Mouse (Mus musculus) CH12.LX (cell line): Measurements from ENCODE around the gene Ctnna2. TPM values are rescaled to one million over a fixed set of nuclear protein-coding genes. Genes with fewer than 3 reads are reported as not detected.

Experiments used
- DNase-seq: peaks from one replicate; pipeline ENCODE4 v3.0.0-alpha.2; 2013; ENCODE audit errors: extremely low read depth
- H3K27ac ChIP-seq: 2 replicates; pipeline ENCODE4 v1.5.1; 2012; ENCODE audit warnings: low read depth, mild to moderate bottlenecking, control low read depth, moderate library complexity; ENCODE audit not compliant: insufficient read depth
- H3K27me3 ChIP-seq: replicated peaks from 2 replicates; pipeline ENCODE3; 2012; ENCODE audit warnings: inconsistent platforms
- H3K36me3 ChIP-seq, 2 experiments: replicated peaks in 1 of 2; 2 replicates each; pipeline versions ENCODE3 to v1.6.1; 2012; ENCODE audit warnings: inconsistent platforms in 1 of 2, low read length in 1 of 2, mild to moderate bottlenecking in 1 of 2, mixed read lengths in 1 of 2, moderate library complexity in 1 of 2; ENCODE audit not compliant: control insufficient read depth in 1 of 2, insufficient read depth in 1 of 2
- H3K4me1 ChIP-seq, 2 experiments: 2 replicates each; pipeline ENCODE4 v1.6.1; 2012; ENCODE audit warnings: inconsistent platforms in 1 of 2, moderate library complexity in 1 of 2; ENCODE audit not compliant: insufficient read depth in 2 of 2, control insufficient read depth in 1 of 2
- H3K4me2 ChIP-seq: 2 replicates; pipeline ENCODE4 v1.6.1; 2012; ENCODE audit warnings: low read depth, mild to moderate bottlenecking, control low read depth; ENCODE audit not compliant: poor library complexity, insufficient read depth, severe bottlenecking
- H3K4me3 ChIP-seq, 3 experiments: fragments of 150-350 bp in 1 of 3; sonication (generic) in 1 of 3; replicated peaks in 1 of 3; 2 replicates each; pipeline versions ENCODE3 to v1.5.1; 2011 to 2012; ENCODE audit warnings: low read depth in 2 of 3, low read length in 2 of 3, mild to moderate bottlenecking in 2 of 3, moderate library complexity in 2 of 3, control low read depth in 1 of 3, improper control_type of control experiment in 1 of 3, inconsistent platforms in 1 of 3, mixed read lengths in 1 of 3; ENCODE audit not compliant: poor library complexity in 1 of 3
- H3K79me2 ChIP-seq: replicated peaks from 2 replicates; pipeline ENCODE4 v1.6.1; 2012; ENCODE audit warnings: mild to moderate bottlenecking, moderate library complexity; ENCODE audit not compliant: control insufficient read depth, poor library complexity, insufficient read depth, severe bottlenecking; ENCODE audit errors: extremely low read depth
- H3K9ac ChIP-seq: 2 replicates; pipeline ENCODE4 v1.6.1; 2012; ENCODE audit warnings: low read depth, mild to moderate bottlenecking, control low read depth, moderate library complexity; ENCODE audit not compliant: insufficient read depth
- H3K9me3 ChIP-seq: replicated peaks from 2 replicates; pipeline ENCODE3; 2012; ENCODE audit warnings: low read length, inconsistent platforms, mixed read lengths
- CHD1 ChIP-seq: IDR thresholded peaks from 2 replicates; pipeline ENCODE4 v1.6.1; 2012; ENCODE audit warnings: low read depth, low read length, improper control_type of control experiment, inconsistent platforms
- CHD2 ChIP-seq: IDR thresholded peaks from 2 replicates; pipeline ENCODE4 v1.6.1; 2011; ENCODE audit warnings: low read length, improper control_type of control experiment
- CTCF ChIP-seq, 2 experiments: IDR thresholded peaks in 1 of 2; conservative IDR thresholded peaks in 1 of 2; 2 replicates each; pipeline ENCODE4 v1.5.1; 2011 to 2012; ENCODE audit warnings: low read depth in 2 of 2, low read length in 2 of 2, improper control_type of control experiment in 1 of 2, inconsistent platforms in 1 of 2, mild to moderate bottlenecking in 1 of 2, moderate library complexity in 1 of 2
- E2F4 ChIP-seq: IDR thresholded peaks from 2 replicates; pipeline ENCODE4 v1.6.1; 2011; ENCODE audit warnings: low read depth, low read length, improper control_type of control experiment; ENCODE audit not compliant: insufficient replicate concordance
- ELF1 ChIP-seq: IDR thresholded peaks from 2 replicates; pipeline ENCODE4 v1.6.1; 2014; ENCODE audit warnings: low read depth, mild to moderate bottlenecking, inconsistent platforms, low read length, improper control_type of control experiment
- EP300 ChIP-seq: IDR thresholded peaks from 2 replicates; pipeline ENCODE4 v1.6.1; 2011; ENCODE audit warnings: low read length, improper control_type of control experiment
- ETS1 ChIP-seq: conservative IDR thresholded peaks from 2 replicates; pipeline ENCODE4 v1.6.1; 2012; ENCODE audit warnings: low read depth, mild to moderate bottlenecking, inconsistent platforms, low read length, improper control_type of control experiment, moderate library complexity
- GABPA ChIP-seq: IDR thresholded peaks from 2 replicates; pipeline ENCODE4 v1.6.1; 2012; ENCODE audit warnings: low read depth, low read length, improper control_type of control experiment, inconsistent platforms; ENCODE audit not compliant: insufficient replicate concordance
- JUN ChIP-seq: IDR thresholded peaks from 2 replicates; pipeline ENCODE4 v1.6.1; 2011; ENCODE audit warnings: low read depth, mild to moderate bottlenecking, low read length, improper control_type of control experiment, moderate library complexity; ENCODE audit not compliant: insufficient read depth
- KAT2A ChIP-seq: IDR thresholded peaks from 2 replicates; pipeline ENCODE4 v1.6.1; 2012; ENCODE audit warnings: low read length, improper control_type of control experiment, inconsistent platforms; ENCODE audit not compliant: insufficient replicate concordance
- MAFK ChIP-seq: IDR thresholded peaks from 2 replicates; pipeline ENCODE4 v1.6.1; 2011; ENCODE audit warnings: low read length, improper control_type of control experiment; ENCODE audit not compliant: insufficient replicate concordance
- MAX ChIP-seq: IDR thresholded peaks from 2 replicates; pipeline ENCODE4 v1.6.1; 2011; ENCODE audit warnings: low read length, improper control_type of control experiment
- MAZ ChIP-seq: IDR thresholded peaks from 2 replicates; pipeline ENCODE4 v1.6.1; 2012; ENCODE audit warnings: low read depth, mild to moderate bottlenecking, inconsistent platforms, low read length, improper control_type of control experiment, moderate library complexity
- MEF2A ChIP-seq: IDR thresholded peaks from 2 replicates; pipeline ENCODE4 v1.6.1; 2014; ENCODE audit warnings: low read depth, mild to moderate bottlenecking, inconsistent platforms, low read length, improper control_type of control experiment, borderline replicate concordance
- MXI1 ChIP-seq: IDR thresholded peaks from 2 replicates; pipeline ENCODE4 v1.6.1; 2011; ENCODE audit warnings: mild to moderate bottlenecking, low read depth, low read length, improper control_type of control experiment
- MYC ChIP-seq: IDR thresholded peaks from 2 replicates; pipeline ENCODE4 v1.6.1; 2011; ENCODE audit warnings: low read depth, mild to moderate bottlenecking, improper control_type of control experiment, low read length
- NELFE ChIP-seq: IDR thresholded peaks from 2 replicates; pipeline ENCODE4 v1.6.1; 2011; ENCODE audit warnings: low read depth, low read length, improper control_type of control experiment
- POLR2A ChIP-seq: IDR thresholded peaks from 2 replicates; pipeline ENCODE4 v1.6.1; 2011; ENCODE audit warnings: low read depth, mild to moderate bottlenecking, improper control_type of control experiment, low read length
- POLR2AphosphoS2 ChIP-seq: IDR thresholded peaks from 2 replicates; pipeline ENCODE4 v1.6.1; 2011; ENCODE audit warnings: low read depth, low read length, improper control_type of control experiment
- RAD21 ChIP-seq: IDR thresholded peaks from 2 replicates; pipeline ENCODE4 v1.6.1; 2011; ENCODE audit warnings: low read depth, mild to moderate bottlenecking, low read length, improper control_type of control experiment, moderate library complexity
- RCOR1 ChIP-seq: conservative IDR thresholded peaks from 2 replicates; pipeline ENCODE4 v1.6.1; 2012; ENCODE audit warnings: low read depth, mild to moderate bottlenecking, inconsistent platforms, low read length, improper control_type of control experiment
- SIN3A ChIP-seq: IDR thresholded peaks from 2 replicates; pipeline ENCODE4 v1.6.1; 2012; ENCODE audit warnings: low read length, improper control_type of control experiment, inconsistent platforms
- TBP ChIP-seq: conservative IDR thresholded peaks from 2 replicates; pipeline ENCODE4 v1.6.1; 2011; ENCODE audit warnings: low read depth, low read length, improper control_type of control experiment
- UBTF ChIP-seq: IDR thresholded peaks from 2 replicates; pipeline ENCODE4 v1.6.1; 2012; ENCODE audit warnings: low read depth, mild to moderate bottlenecking, inconsistent platforms, low read length, improper control_type of control experiment, moderate library complexity
- USF2 ChIP-seq: conservative IDR thresholded peaks from 2 replicates; pipeline ENCODE4 v1.6.1; 2011; ENCODE audit warnings: low read depth, low read length, improper control_type of control experiment
- ZKSCAN1 ChIP-seq: IDR thresholded peaks from 2 replicates; pipeline ENCODE4 v1.6.1; 2012; ENCODE audit warnings: low read depth, inconsistent platforms, low read length, improper control_type of control experiment, borderline replicate concordance
- ZNF384 ChIP-seq: IDR thresholded peaks from 2 replicates; pipeline ENCODE4 v1.6.1; 2012; ENCODE audit warnings: low read depth, low read length, improper control_type of control experiment, inconsistent platforms
- dilution Hi-C: fragments of 300-500 bp; cut with MboI; formaldehyde crosslinking; loops from 2 replicates; pipeline ENCODE4 v1.14.3; 2020; ENCODE audit warnings: low sequenced_read_pairs; ENCODE audit not compliant: extremely low pct_unique_long_range_greater_than_20kb, extremely low pct_ligation_motif_present
- in situ Hi-C: fragments of 300-500 bp; cut with MboI; formaldehyde crosslinking; loops from 3 replicates; pipeline ENCODE4 v1.14.3; 2019; ENCODE audit warnings: low sequenced_read_pairs, low pct_ligation_motif_present, low pct_unique_long_range_greater_than_20kb, mixed read lengths
- polyA plus RNA-seq: library from polyadenylated mRNA; unstranded; fragments of >175 nt; gene quantifications from 2 replicates; pipeline ENCODE4 v1.2.1, GENCODE M21; 2012; ENCODE audit warnings: low read depth; ENCODE audit not compliant: insufficient read length
- total RNA-seq, 2 experiments: library from RNA; depleted of rRNA; stranded (reverse); fragments of 300-350 nt in 1 of 2; fragments of >200 nt in 1 of 2; gene quantifications; 2 replicates each; pipeline ENCODE4 v1.2.3; 2012 to 2014

Gene Ctnna2
- total and polyA plus RNA-seq, 3 experiments = not detected

- H3K27me3 ChIP-seq = no peaks in the 10 kb centered on the region
- no peak overlapping the region for H3K4me3 ChIP-seq
- dilution Hi-C loops (no loop called here), in situ Hi-C loops (no loop called here)
- peaks cover 41% of the 10 kb centered on the region for H3K9me3 ChIP-seq
- no peak for DNase-seq
- no peak overlapping the region for H3K27ac ChIP-seq
- H3K4me1 ChIP-seq = no peaks in the 10 kb centered on the region
- no peaks in the 10 kb centered on the region for H3K36me3 ChIP-seq
- TF ChIP-seq MAFK = no peak
- no peak for TF ChIP-seq RAD21
- TF ChIP-seq POLR2AphosphoS2 = no peak
- TF ChIP-seq TBP = no peak
- TF ChIP-seq JUN = no peak
- no peak for TF ChIP-seq GABPA
- TF ChIP-seq RCOR1 = no peak
- TF ChIP-seq USF2 = no peak
- TF ChIP-seq MXI1 = no peak
- no peak for TF ChIP-seq EP300
- no peak for TF ChIP-seq NELFE
- TF ChIP-seq MAZ = no peak
- no peak for TF ChIP-seq UBTF
- H3K4me2 ChIP-seq = no peak overlapping the region
- H3K79me2 ChIP-seq = no peaks in the 10 kb centered on the region
- no peak overlapping the region for H3K9ac ChIP-seq
Observed at GRCm38 (mm10) chr6:77978476-77979240, 841 bp downstream of the Ctnna2 start.

GRCm38 (mm10) chr6:77970545-77971242 lies 8.8 kb downstream of the Ctnna2 start:
- Histone ChIP-seq H3K79me2 (no peaks in the 10 kb centered on the region), H3K4me2 (no peak overlapping the region), H3K4me1 (no peaks in the 10 kb centered on the region), H3K4me3 (no peak overlapping the region), H3K9me3 (peaks cover 24% of the 10 kb centered on the region), H3K9ac (no peak overlapping the region), H3K27me3 (no peaks in the 10 kb centered on the region), H3K27ac (no peak overlapping the region), H3K36me3 (no peaks in the 10 kb centered on the region)
- DNase-seq = no peak
- dilution Hi-C loops = no loop called here
- TF ChIP-seq MAZ (no peak), E2F4 (no peak), RAD21 (no peak), KAT2A (no peak), MYC (no peak), CHD2 (no peak), MAX (no peak), TBP (no peak), SIN3A (no peak), ETS1 (no peak), MEF2A (no peak), ZNF384 (no peak), CHD1 (no peak), ELF1 (no peak), POLR2A (no peak), CTCF (conservative IDR thresholded peaks at IDR 0.05 in 1 of 2, IDR thresholded peaks at IDR 0.05 in 1 of 2; ENCODE audit: low read depth in 2 of 2, low read length in 2 of 2) (no peak), ZKSCAN1 (no peak), USF2 (no peak)
- in situ Hi-C loops = no loop called here
